Mouse (Mus musculus): ENCODE measurements around the gene Sema6b. TPM values are rescaled to one million over a fixed set of nuclear protein-coding genes. Genes with fewer than 3 reads are reported as not detected.

Gene Sema6b
- polyA plus RNA-seq, 1 experiment from 2014 or later, result 19.2 TPM

- ATAC-seq (ENCODE audit: low FRiP score, low read depth), result peak; percentile 40
- Histone ChIP-seq H3K9me3 (no peaks in the 10 kb centered on the region), H3K27me3 (no peaks in the 10 kb centered on the region), H3K4me1 (replicated peaks) (peaks cover 21% of the 10 kb centered on the region), H3K9ac (peak within 1 kb of the TSS; percentile 89), H3K4me2 (peak within 1 kb of the TSS; percentile 88), H3K36me3 (peaks cover 36% of the 10 kb centered on the region), H3K27ac (replicated peaks) (peak within 1 kb of the TSS; percentile 96), H3K4me3 (peak within 1 kb of the TSS; percentile 98)
- WGBS, result under 1% methylated on average over 35 of the region's 35 CpGs
Measured at GRCm38 (mm10) chr17:56074827-56075208, 65.3 kb downstream of the Sema6b start, which contains the start of gene Ubxn6. Ubxn6 (minus strand) TSS chr17:56075028.

- 8% methylated on average over 22 of the region's 22 CpGs for WGBS
- Histone ChIP-seq H3K4me3 (peak overlapping the region; percentile 98), H3K4me1 (replicated peaks) (peaks cover 21% of the 10 kb centered on the region), H3K9ac (peak overlapping the region; percentile 89), H3K27ac (replicated peaks) (peak overlapping the region; percentile 96), H3K4me2 (peak overlapping the region; percentile 88), H3K9me3 (no peaks in the 10 kb centered on the region), H3K27me3 (no peaks in the 10 kb centered on the region), H3K36me3 (peaks cover 42% of the 10 kb centered on the region)
- peak; percentile 0; the same call in 1 of the 2 replicates for ATAC-seq (ENCODE audit: low FRiP score, low read depth)
Measured at GRCm38 (mm10) chr17:56074097-56074826, 65.9 kb downstream of the Sema6b start.

Small RNA genes within 50 kb of the gene (microRNA-seq; reads per million reads assigned to microRNA genes)
- gene Gm44397, result not detected

Other genes starting within 250 kb of the Sema6b start
- 14.4 and 15.4 TPM in 2 replicates for gene Zfp959, start 248.2 kb downstream of the Sema6b start, polyA plus RNA-seq (2015; fragmentation: Nextera tagmentation; extraction: Ambion mirVana)
- 7.5 and 8.3 TPM in 2 replicates for gene Zfp119b, start 190.8 kb downstream of the Sema6b start, polyA plus RNA-seq (2015; fragmentation: Nextera tagmentation; extraction: Ambion mirVana)
- gene Ebi3, start 187.7 kb downstream of the Sema6b start, polyA plus RNA-seq (2015; fragmentation: Nextera tagmentation; extraction: Ambion mirVana), result 5.9 and 6.4 TPM in 2 replicates
- gene Yju2, start 181.2 kb downstream of the Sema6b start, polyA plus RNA-seq (2015; fragmentation: Nextera tagmentation; extraction: Ambion mirVana), result 22.7 and 22.9 TPM in 2 replicates
- 174 and 179 TPM in 2 replicates for gene Shd, start 169.9 kb downstream of the Sema6b start, polyA plus RNA-seq (2015; fragmentation: Nextera tagmentation; extraction: Ambion mirVana)
- 193 and 215 TPM in 2 replicates for gene Fsd1, start 153.8 kb downstream of the Sema6b start, polyA plus RNA-seq (2015; fragmentation: Nextera tagmentation; extraction: Ambion mirVana)
- 6.2 and 6.5 TPM in 2 replicates for gene Stap2, start 134.8 kb downstream of the Sema6b start, polyA plus RNA-seq (2015; fragmentation: Nextera tagmentation; extraction: Ambion mirVana)
- gene Mpnd, start 134.6 kb downstream of the Sema6b start, polyA plus RNA-seq (2015; fragmentation: Nextera tagmentation; extraction: Ambion mirVana), result 145 and 149 TPM in 2 replicates
- 108 and 111 TPM in 2 replicates for gene Sh3gl1, start 103.7 kb downstream of the Sema6b start, polyA plus RNA-seq (2015; fragmentation: Nextera tagmentation; extraction: Ambion mirVana)
- 7.6 and 7.8 TPM in 2 replicates for gene Chaf1a, start 99.9 kb downstream of the Sema6b start, polyA plus RNA-seq (2015; fragmentation: Nextera tagmentation; extraction: Ambion mirVana)
- 76.1 and 77.1 TPM in 2 replicates for gene Ubxn6, start 65.3 kb downstream of the Sema6b start, polyA plus RNA-seq (2015; fragmentation: Nextera tagmentation; extraction: Ambion mirVana)
- gene Hdgfl2, start 60.7 kb downstream of the Sema6b start, polyA plus RNA-seq (2015; fragmentation: Nextera tagmentation; extraction: Ambion mirVana), result 141 and 145 TPM in 2 replicates
- gene Plin4, start 30.5 kb downstream of the Sema6b start, polyA plus RNA-seq (2015; fragmentation: Nextera tagmentation; extraction: Ambion mirVana), result 0.08 and 0.21 TPM in 2 replicates
- 1.7 and 2.5 TPM in 2 replicates for gene Plin5, start 22.7 kb downstream of the Sema6b start, polyA plus RNA-seq (2015; fragmentation: Nextera tagmentation; extraction: Ambion mirVana)
- 0.33 and 0.62 TPM in 2 replicates for gene Lrg1, start 18.3 kb downstream of the Sema6b start, polyA plus RNA-seq (2015; fragmentation: Nextera tagmentation; extraction: Ambion mirVana)
- 9.5 and 10.7 TPM in 2 replicates for gene Tnfaip8l1, start 22.1 kb upstream of the Sema6b start, polyA plus RNA-seq (2015; fragmentation: Nextera tagmentation; extraction: Ambion mirVana)
- 76.2 and 78.6 TPM in 2 replicates for gene Mydgf, start 43.6 kb upstream of the Sema6b start, polyA plus RNA-seq (2015; fragmentation: Nextera tagmentation; extraction: Ambion mirVana)
- gene Dpp9, start 78.6 kb upstream of the Sema6b start, polyA plus RNA-seq (2015; fragmentation: Nextera tagmentation; extraction: Ambion mirVana), result 25.6 and 28.8 TPM in 2 replicates
- gene Fem1a, start 116.5 kb upstream of the Sema6b start, polyA plus RNA-seq (2015; fragmentation: Nextera tagmentation; extraction: Ambion mirVana), result 18.2 and 18.8 TPM in 2 replicates
- 1.3 and 1.8 TPM in 2 replicates for gene Ticam1, start 136.4 kb upstream of the Sema6b start, polyA plus RNA-seq (2015; fragmentation: Nextera tagmentation; extraction: Ambion mirVana)
- gene Plin3, start 152.5 kb upstream of the Sema6b start, polyA plus RNA-seq (2015; fragmentation: Nextera tagmentation; extraction: Ambion mirVana), result 16.6 and 17.5 TPM in 2 replicates
- not detected in 2 replicates for gene Arrdc5, start 159.9 kb upstream of the Sema6b start, polyA plus RNA-seq (2015; fragmentation: Nextera tagmentation; extraction: Ambion mirVana)
- 29.7 and 31.9 TPM in 2 replicates for gene Uhrf1, start 163.0 kb upstream of the Sema6b start, polyA plus RNA-seq (2015; fragmentation: Nextera tagmentation; extraction: Ambion mirVana)
- gene Kdm4b, start 185.7 kb upstream of the Sema6b start, polyA plus RNA-seq (2015; fragmentation: Nextera tagmentation; extraction: Ambion mirVana), result 71.5 and 73.7 TPM in 2 replicates